Mouse (Mus musculus): ENCODE results near the gene Gpat3.

DNA sequence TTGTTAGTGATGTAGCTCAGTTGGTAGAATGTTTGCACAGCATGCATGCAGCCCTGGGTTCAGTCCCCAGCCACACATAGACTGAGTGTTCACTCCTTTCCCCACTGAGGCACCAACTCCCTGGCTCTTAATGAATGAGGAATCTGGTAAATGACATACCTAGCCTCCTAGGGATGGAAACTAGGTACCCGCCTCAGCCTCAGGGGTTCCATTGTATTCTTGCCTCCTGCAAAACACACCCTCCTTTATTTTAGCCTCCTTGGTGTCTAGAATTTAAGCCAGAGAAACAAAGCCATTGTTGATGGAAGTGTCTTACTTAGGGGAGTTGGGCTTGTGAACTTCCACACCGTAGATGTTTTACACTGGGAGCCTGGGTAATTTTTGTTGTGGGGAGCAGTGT is 17.6 kb downstream of the Gpat3 start:
- TF ChIP-seq CTCF (IDR thresholded peaks at IDR 0.05; ENCODE audit: low read depth) (no peak), EP300 (IDR thresholded peaks at IDR 0.05; ENCODE audit: low read depth) (no peak)

All from heart, postnatal 0 days (tissue).